In the genomic region with DNA sequence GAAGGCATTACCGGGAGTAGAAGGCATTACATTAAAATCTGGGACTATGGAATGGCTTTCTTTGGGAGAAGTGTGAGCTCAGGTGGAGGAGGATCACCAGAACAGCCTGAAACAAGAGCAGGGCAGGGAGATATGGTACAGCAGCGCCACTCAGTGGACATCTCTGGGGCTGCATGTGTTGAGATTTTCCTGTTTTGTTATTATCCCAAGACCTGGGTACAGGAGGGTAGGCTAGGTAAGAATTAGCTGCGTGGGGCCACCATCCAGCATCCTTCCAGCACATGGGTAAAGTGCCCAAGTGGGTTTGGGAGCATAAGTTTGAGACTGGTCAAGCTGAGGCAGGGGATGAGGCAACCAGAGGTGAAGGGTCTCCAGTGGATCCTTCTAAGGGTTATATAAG, we compare ENCODE assay signal across 9 mouse cellular contexts. TPM values are rescaled to one million over a fixed set of nuclear protein-coding genes. Genes with fewer than 3 reads are reported as not detected.
DNase-seq lines count a peak whose midpoint lies in the region; ATAC-seq and TF ChIP-seq lines count a peak whose summit lies in the region.
"Had no signal": no experiment of that assay in that cellular context is flagged by ENCODE, and none has a peak within 500 bp of the region (broad histone marks: within the 10 kb centered on the region; RNA-seq: fewer than 3 reads in every experiment).

No protein-coding gene starts in this region.

- DNase-seq in gastrocnemius, adult 2 months, result no peak
- DNase-seq in gastrocnemius, postnatal 4 days (ENCODE audit: low spot score in 2 of 2), result no peak
- peak; percentile 33 for DNase-seq in cerebellum, adult 11 months
- DNase-seq in forebrain, postnatal 0 days, result peak; percentile 87
- peak; percentile 38 for DNase-seq in kidney, adult 11 months
- DNase-seq in left cerebral cortex, postnatal 10 days (ENCODE audit: extremely low spot score in 1 of 2, low spot score in 2 of 2), result peak; percentile 43 to 68

- peak; percentile 88 for TF ChIP-seq CTCF in gastrocnemius, adult 2 months (IDR thresholded peaks at IDR 0.05)
- peak; percentile 98 for TF ChIP-seq CTCF in forebrain, postnatal 0 days (IDR thresholded peaks at IDR 0.05; ENCODE audit: low read depth)

- 4% methylated on average over 3 of the region's 3 CpGs for WGBS in forebrain, postnatal 0 days
- 1% methylated on average over 3 of the region's 3 CpGs for WGBS in midbrain, embryonic 15.5 days
- WGBS in stomach, embryonic 14.5 days, result 4% methylated on average over 3 of the region's 3 CpGs

- H3K27ac ChIP-seq in gastrocnemius, adult 2 months, result no peak overlapping the region
- no peak overlapping the region for H3K27ac ChIP-seq in forebrain, postnatal 0 days (ENCODE audit: low read depth, low read length)
- no peak overlapping the region for H3K27ac ChIP-seq in midbrain, embryonic 15.5 days
- no peak overlapping the region for H3K27ac ChIP-seq in stomach, embryonic 14.5 days (ENCODE audit: low read length)
- H3K27ac ChIP-seq: lung, embryonic 15.5 days had no signal

- no peak overlapping the region for H3K4me2 ChIP-seq in forebrain, postnatal 0 days (ENCODE audit: low read depth)
- no peak overlapping the region for H3K4me2 ChIP-seq in midbrain, embryonic 15.5 days
- H3K4me2 ChIP-seq in stomach, embryonic 14.5 days (replicated peaks; ENCODE audit: low read depth, low read length), result no peak overlapping the region
- H3K4me2 ChIP-seq: lung, embryonic 15.5 days had no signal

- ATAC-seq in forebrain, postnatal 0 days, result peak; percentile 87
- peak; percentile 87 for ATAC-seq in midbrain, embryonic 15.5 days (replicated peaks)
- 0 out of 2 replicates have a peak, but pooled peaks have one; percentile 18 for ATAC-seq in stomach, embryonic 14.5 days (ENCODE audit: insufficient number of reproducible peaks, insufficient read depth, low FRiP score, low read depth)

- H3K27me3 ChIP-seq in forebrain, postnatal 0 days (ENCODE audit: insufficient read depth, low read length), result no peaks in the 10 kb centered on the region
- no peaks in the 10 kb centered on the region for H3K27me3 ChIP-seq in midbrain, embryonic 15.5 days (replicated peaks)
- no peaks in the 10 kb centered on the region for H3K27me3 ChIP-seq in stomach, embryonic 14.5 days (ENCODE audit: control insufficient read depth, insufficient read depth, low read length)
- H3K27me3 ChIP-seq: lung, embryonic 15.5 days had no signal

- no peak overlapping the region for H3K9ac ChIP-seq in forebrain, postnatal 0 days
- no peak overlapping the region for H3K9ac ChIP-seq in midbrain, embryonic 15.5 days
- no peak overlapping the region for H3K9ac ChIP-seq in stomach, embryonic 14.5 days (replicated peaks; ENCODE audit: low read depth, low read length)
- H3K9ac ChIP-seq: lung, embryonic 15.5 days had no signal

- H3K9me3 ChIP-seq in forebrain, postnatal 0 days (ENCODE audit: low read length), result no peaks in the 10 kb centered on the region
- H3K9me3 ChIP-seq in midbrain, embryonic 15.5 days, result no peaks in the 10 kb centered on the region
- no peaks in the 10 kb centered on the region for H3K9me3 ChIP-seq in stomach, embryonic 14.5 days (ENCODE audit: control insufficient read depth, low read depth, low read length)
- H3K9me3 ChIP-seq: lung, embryonic 15.5 days had no signal

- intact Hi-C loops in gastrocnemius, adult 2 months (cut with DNase I), result loop anchor here (1.0 to 5.0 kb wide), 3 partner anchors 24 to 261 kb away; no protein-coding TSS in a partner anchor
- intact Hi-C loops in left cerebral cortex, postnatal 10 days (cut with DNase I), result loop anchor here (5.0 to 10.0 kb wide), 3 partner anchors 196 to 348 kb away; a partner anchor contains a TSS

- H3K4me3 ChIP-seq in gastrocnemius, adult 2 months, result no peak overlapping the region
- no peak overlapping the region for H3K4me3 ChIP-seq in forebrain, postnatal 0 days (ENCODE audit: low read depth, low read length)
- no peak overlapping the region for H3K4me3 ChIP-seq in midbrain, embryonic 15.5 days
- no peak overlapping the region for H3K4me3 ChIP-seq in stomach, embryonic 14.5 days (ENCODE audit: low read depth, low read length)
- H3K4me3 ChIP-seq: lung, embryonic 15.5 days had no signal

- no peaks in the 10 kb centered on the region for H3K4me1 ChIP-seq in forebrain, postnatal 0 days (ENCODE audit: insufficient read depth)
- H3K4me1 ChIP-seq in midbrain, embryonic 15.5 days, result no peaks in the 10 kb centered on the region
- H3K4me1 ChIP-seq in stomach, embryonic 14.5 days (ENCODE audit: control insufficient read depth, insufficient read depth, low read length), result no peaks in the 10 kb centered on the region
- H3K4me1 ChIP-seq: lung, embryonic 15.5 days had no signal

- no peaks in the 10 kb centered on the region for H3K36me3 ChIP-seq in forebrain, postnatal 0 days (ENCODE audit: insufficient read depth)
- no peaks in the 10 kb centered on the region for H3K36me3 ChIP-seq in midbrain, embryonic 15.5 days (replicated peaks)
- H3K36me3 ChIP-seq in stomach, embryonic 14.5 days (ENCODE audit: control insufficient read depth, insufficient read depth, low read length), result no peaks in the 10 kb centered on the region
- H3K36me3 ChIP-seq: lung, embryonic 15.5 days had no signal

RNA-seq across cellular contexts. Expression of a gene that starts 59.4 kb away (rescaled TPM):
- total RNA-seq in gastrocnemius, adult 2 months (2021), result under 1 TPM; 0.41 to 0.70 TPM
- 10 to 100 TPM; 11.2 to 12.4 TPM for total RNA-seq in gastrocnemius, postnatal 4 days (2021)
- 21.0 and 32.4 TPM in 2 replicates for total RNA-seq in forebrain, postnatal 0 days (2014; rRNA removed)
- 3.9 and 6.8 TPM in 2 replicates for polyA plus RNA-seq in forebrain, postnatal 0 days (2015; fragmentation: Nextera tagmentation; extraction: Ambion mirVana)
- total RNA-seq in left cerebral cortex, postnatal 10 days (2021), result 10 to 100 TPM; 47.8 to 49.0 TPM
- polyA plus RNA-seq in midbrain, embryonic 15.5 days (2015; fragmentation: Nextera tagmentation; extraction: Ambion mirVana), result 12.4 and 13.7 TPM in 2 replicates
- 0.19 and 0.29 TPM in 2 replicates for polyA plus RNA-seq in stomach, embryonic 14.5 days (2014; fragmentation: Nextera tagmentation; extraction: Ambion mirVana)

Comparison
In these comparisons a context has a peak if more than half of its experiments do, and no peak if none do; other contexts are left out.
1. RNA of a gene that starts 59.4 kb away (total RNA-seq): 47.8 to 49.0 TPM in left cerebral cortex, postnatal 10 days, 21.0 to 32.4 TPM in forebrain, postnatal 0 days and 11.2 to 12.4 TPM in gastrocnemius, postnatal 4 days; 0.41 to 0.70 TPM in gastrocnemius, adult 2 months; every median in the first group is over 4 times any median in the second.
2. DNase-seq: peak in cerebellum, adult 11 months (single experiment), forebrain, postnatal 0 days (single experiment), kidney, adult 11 months (single experiment) and left cerebral cortex, postnatal 10 days (2 of 2); none in gastrocnemius, adult 2 months (single experiment) and gastrocnemius, postnatal 4 days (0 of 2).
3. ATAC-seq: peak in every context shown above with its lines; median percentile 87 in forebrain, postnatal 0 days; 87 in midbrain, embryonic 15.5 days; 18 in stomach, embryonic 14.5 days.